Mouse (Mus musculus) gastrocnemius, adult 18-20 months (tissue): ENCODE measurements around the gene Olfr64. TPM values are rescaled to one million over a fixed set of nuclear protein-coding genes. Genes with fewer than 3 reads are reported as not detected.

Experiments used
- total RNA-seq, 2 experiments: library from RNA; stranded (reverse); gene quantifications; 2 replicates each; pipeline ENCODE4 v1.2.3; 2021

The Olfr64 gene
- total RNA-seq, 2 experiments from 2014 or later: not detected

Other genes with a start within 250 kb of the Olfr64 start
- not detected for gene Olfr623, start 230.8 kb downstream of the Olfr64 start, total RNA-seq
- not detected for gene Olfr624, start 223.3 kb downstream of the Olfr64 start, total RNA-seq
- gene Olfr625-ps1, start 211.8 kb downstream of the Olfr64 start, total RNA-seq: not detected
- not detected for gene Olfr243, start 179.8 kb downstream of the Olfr64 start, total RNA-seq
- not detected for gene Olfr628, start 164.1 kb downstream of the Olfr64 start, total RNA-seq
- not detected for gene Olfr629, start 149.5 kb downstream of the Olfr64 start, total RNA-seq
- gene Olfr630, start 137.2 kb downstream of the Olfr64 start, total RNA-seq: not detected
- gene Olfr69, start 122.9 kb downstream of the Olfr64 start, total RNA-seq: not detected
- not detected for gene Olfr68, start 114.8 kb downstream of the Olfr64 start, total RNA-seq
- gene Olfr67, start 102.7 kb downstream of the Olfr64 start, total RNA-seq: not detected
- gene Hbb-bt, start 80.5 kb downstream of the Olfr64 start, total RNA-seq: 10 to 100 TPM; 28.0 to 32.7 TPM
- gene Hbb-bs, start 66.4 kb downstream of the Olfr64 start, total RNA-seq: 100 to 1,000 TPM; 317 to 407 TPM
- gene Hbb-bh2, start 54.0 kb downstream of the Olfr64 start, total RNA-seq: not detected
- not detected for gene Hbb-bh1, start 51.3 kb downstream of the Olfr64 start, total RNA-seq
- not detected for gene Hbb-y, start 41.3 kb downstream of the Olfr64 start, total RNA-seq
- not detected for gene Olfr66, start 8.2 kb downstream of the Olfr64 start, total RNA-seq
- not detected for gene Olfr65, start 9.0 kb upstream of the Olfr64 start, total RNA-seq
- not detected for gene Olfr631, start 34.3 kb upstream of the Olfr64 start, total RNA-seq
- not detected for gene Olfr632, start 39.9 kb upstream of the Olfr64 start, total RNA-seq
- gene Olfr633, start 50.0 kb upstream of the Olfr64 start, total RNA-seq: not detected
- not detected for gene Olfr635, start 76.7 kb upstream of the Olfr64 start, total RNA-seq
- gene Olfr638, start 104.3 kb upstream of the Olfr64 start, total RNA-seq: not detected
- under 1 TPM in 1 of 2 experiments, not detected in 1; 0.05 TPM for gene Olfr639, start 122.8 kb upstream of the Olfr64 start, total RNA-seq
- gene Olfr640, start 131.1 kb upstream of the Olfr64 start, total RNA-seq: not detected
- not detected for gene Olfr641, start 141.0 kb upstream of the Olfr64 start, total RNA-seq
- not detected for gene Olfr642, start 158.2 kb upstream of the Olfr64 start, total RNA-seq
- not detected for gene 4930516K23Rik, start 167.0 kb upstream of the Olfr64 start, total RNA-seq
- gene Olfr644, start 177.4 kb upstream of the Olfr64 start, total RNA-seq: not detected
- not detected for gene Olfr645, start 191.0 kb upstream of the Olfr64 start, total RNA-seq
- not detected for gene Olfr646, start 210.4 kb upstream of the Olfr64 start, total RNA-seq
- gene Ubqln5, start 235.3 kb upstream of the Olfr64 start, total RNA-seq: not detected
- gene Olfr643, start 242.9 kb upstream of the Olfr64 start, total RNA-seq: not detected
- not detected for gene Ubqln3, start 248.8 kb upstream of the Olfr64 start, total RNA-seq